ENCODE assay signal across 10 mouse cellular contexts in the genomic region with DNA sequence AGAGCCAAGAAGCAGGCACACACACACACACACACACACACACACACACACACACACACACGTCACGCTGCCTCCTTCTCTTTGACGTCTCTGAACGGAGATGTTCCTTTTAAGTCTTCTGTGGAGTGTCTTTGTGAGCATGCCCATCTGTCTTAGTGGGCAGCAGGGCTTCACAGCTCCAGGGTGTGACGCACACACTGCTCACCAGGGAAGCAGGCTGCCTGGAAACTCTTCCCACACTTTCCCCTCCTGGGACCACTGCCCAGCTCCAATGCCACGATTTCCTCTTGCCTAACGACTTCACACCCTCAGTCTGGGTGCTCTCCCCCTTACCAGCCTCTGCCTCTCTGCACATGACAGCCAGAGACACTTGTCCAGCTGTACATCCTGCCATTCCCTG. TPM values are rescaled to one million over a fixed set of nuclear protein-coding genes. Genes with fewer than 3 reads are reported as not detected.
DNase-seq lines count a peak whose midpoint lies in the region; ATAC-seq and TF ChIP-seq lines count a peak whose summit lies in the region.
"Had no signal": no experiment of that assay in that cellular context is flagged by ENCODE, and none has a peak within 500 bp of the region (broad histone marks: within the 10 kb centered on the region; RNA-seq: fewer than 3 reads in every experiment).

No protein-coding gene starts in this region.

- ATAC-seq in forebrain, embryonic 15.5 days (replicated peaks): peak; percentile 67
- no peak for ATAC-seq in forebrain, embryonic 12.5 days (ENCODE audit: low FRiP score)
- ATAC-seq in kidney, embryonic 16.5 days (ENCODE audit: low FRiP score, low TSS enrichment): no peak
- ATAC-seq: hindbrain, embryonic 16.5 days had no signal

- no peaks in the 10 kb centered on the region for H3K4me1 ChIP-seq in forebrain, embryonic 15.5 days
- H3K4me1 ChIP-seq in forebrain, embryonic 12.5 days: peaks cover 5% of the 10 kb centered on the region; the same call in 1 of the 2 replicates
- H3K4me1 ChIP-seq in kidney, embryonic 16.5 days (ENCODE audit: insufficient read depth, low read length): peaks cover 4% of the 10 kb centered on the region; the same call in 1 of the 2 replicates

- H3K27ac ChIP-seq in forebrain, embryonic 15.5 days (replicated peaks): no peak overlapping the region
- no peak overlapping the region for H3K27ac ChIP-seq in forebrain, embryonic 12.5 days
- H3K27ac ChIP-seq in kidney, embryonic 16.5 days (ENCODE audit: low read length): no peak overlapping the region

- peak; percentile 56 for DNase-seq in brain, embryonic 14.5 days (ENCODE audit: low read depth)
- DNase-seq in layer of hippocampus, adult 8-10 months (ENCODE audit: low spot score in 2 of 2): peak; percentile 69 to 72
- peak; percentile 85 to 90 for DNase-seq in left cerebral cortex, postnatal 36 days (ENCODE audit: low spot score in 2 of 2)
- no peak for DNase-seq in kidney, postnatal 14 days
- DNase-seq in kidney, adult 18-20 months: no peak

- no peak overlapping the region for H3K9ac ChIP-seq in forebrain, embryonic 15.5 days (replicated peaks)
- H3K9ac ChIP-seq in forebrain, embryonic 12.5 days: no peak overlapping the region
- H3K9ac ChIP-seq in kidney, embryonic 16.5 days (replicated peaks; ENCODE audit: low read length): no peak overlapping the region
- H3K9ac ChIP-seq: heart, embryonic 12.5 days had no signal

- no peaks in the 10 kb centered on the region for H3K27me3 ChIP-seq in forebrain, embryonic 15.5 days
- no peaks in the 10 kb centered on the region for H3K27me3 ChIP-seq in forebrain, embryonic 12.5 days
- no peaks in the 10 kb centered on the region for H3K27me3 ChIP-seq in kidney, embryonic 16.5 days (ENCODE audit: insufficient read depth, low read length)
- H3K27me3 ChIP-seq: heart, embryonic 12.5 days had no signal

- peaks cover 13% of the 10 kb centered on the region for H3K36me3 ChIP-seq in forebrain, embryonic 15.5 days
- peaks cover 61% of the 10 kb centered on the region for H3K36me3 ChIP-seq in forebrain, embryonic 12.5 days (replicated peaks)
- peaks cover 10% of the 10 kb centered on the region; the same call in 1 of the 2 replicates for H3K36me3 ChIP-seq in kidney, embryonic 16.5 days (ENCODE audit: insufficient read depth, low read length)

- intact Hi-C loops in left cerebral cortex, postnatal 36 days (cut with DNase I): no loop called here

- no peak overlapping the region for H3K4me2 ChIP-seq in forebrain, embryonic 15.5 days (replicated peaks)
- H3K4me2 ChIP-seq in forebrain, embryonic 12.5 days: no peak overlapping the region
- H3K4me2 ChIP-seq in kidney, embryonic 16.5 days (replicated peaks; ENCODE audit: low read depth, low read length): no peak overlapping the region
- H3K4me2 ChIP-seq: heart, embryonic 12.5 days had no signal

- H3K4me3 ChIP-seq in forebrain, embryonic 15.5 days: no peak overlapping the region
- no peak overlapping the region for H3K4me3 ChIP-seq in forebrain, embryonic 12.5 days (replicated peaks)
- no peak overlapping the region for H3K4me3 ChIP-seq in kidney, embryonic 16.5 days (ENCODE audit: low read length)
- H3K4me3 ChIP-seq: heart, embryonic 12.5 days had no signal

- no peak for TF ChIP-seq POLR2A in brain, embryonic 14.5 days (IDR thresholded peaks at IDR 0.05; ENCODE audit: borderline replicate concordance, extremely low read depth, insufficient read depth, insufficient read length, poor library complexity, severe bottlenecking)

- no peak for TF ChIP-seq CTCF in brain, embryonic 14.5 days (IDR thresholded peaks at IDR 0.05; ENCODE audit: borderline replicate concordance, extremely low read depth, insufficient read depth, insufficient read length)

- H3K9me3 ChIP-seq in forebrain, embryonic 15.5 days: no peaks in the 10 kb centered on the region
- no peaks in the 10 kb centered on the region for H3K9me3 ChIP-seq in forebrain, embryonic 12.5 days
- no peaks in the 10 kb centered on the region for H3K9me3 ChIP-seq in kidney, embryonic 16.5 days (ENCODE audit: low read length)
- H3K9me3 ChIP-seq: heart, embryonic 12.5 days had no signal

- WGBS in forebrain, embryonic 15.5 days: 64% methylated on average over 7 of the region's 7 CpGs
- 74% methylated on average over 7 of the region's 7 CpGs for WGBS in forebrain, embryonic 12.5 days
- 44% methylated on average over 7 of the region's 7 CpGs for WGBS in kidney, embryonic 16.5 days

RNA-seq across cellular contexts. Expression of gene Ubtd2, which starts 52.5 kb away (rescaled TPM):
- polyA plus RNA-seq in forebrain, embryonic 15.5 days (2015; fragmentation: Nextera tagmentation; extraction: Ambion mirVana): 65.0 and 65.5 TPM in 2 replicates
- 68.3 and 72.7 TPM in 2 replicates for polyA plus RNA-seq in forebrain, embryonic 12.5 days (2016; fragmentation: Nextera tagmentation; extraction: Ambion mirVana)
- polyA plus RNA-seq in brain, embryonic 14.5 days (2012; rRNA removed): 60.6 and 70.7 TPM in 2 replicates
- 10 to 100 TPM; 26.3 to 28.8 (median 28.3) TPM for total RNA-seq in layer of hippocampus, adult 8-10 months (2022)
- total RNA-seq in left cerebral cortex, postnatal 36 days (2021): 10 to 100 TPM; 56.9 to 57.4 TPM
- polyA plus RNA-seq in kidney, embryonic 16.5 days (2015; fragmentation: Nextera tagmentation; extraction: Ambion mirVana): 45.1 and 45.6 TPM in 2 replicates

RNA-seq across cellular contexts. Expression of gene Sh3pxd2b, which starts 55.1 kb away (rescaled TPM):
- polyA plus RNA-seq in forebrain, embryonic 15.5 days (2015; fragmentation: Nextera tagmentation; extraction: Ambion mirVana): 17.3 and 18.0 TPM in 2 replicates
- polyA plus RNA-seq in forebrain, embryonic 12.5 days (2016; fragmentation: Nextera tagmentation; extraction: Ambion mirVana): 25.2 and 26.0 TPM in 2 replicates
- 33.3 and 48.4 TPM in 2 replicates for polyA plus RNA-seq in brain, embryonic 14.5 days (2012; rRNA removed)
- 10 to 100 TPM; 12.8 to 13.8 (median 13.2) TPM for total RNA-seq in layer of hippocampus, adult 8-10 months (2022)
- 10 to 100 TPM; 10.8 to 13.3 TPM for total RNA-seq in left cerebral cortex, postnatal 36 days (2021)
- polyA plus RNA-seq in kidney, embryonic 16.5 days (2015; fragmentation: Nextera tagmentation; extraction: Ambion mirVana): 17.7 and 20.8 TPM in 2 replicates

Comparison
In these comparisons a context has a peak if more than half of its experiments do, and no peak if none do; other contexts are left out.
1. DNase-seq: peak in brain, embryonic 14.5 days (single experiment), layer of hippocampus, adult 8-10 months (2 of 2) and left cerebral cortex, postnatal 36 days (2 of 2); none in kidney, postnatal 14 days (single experiment) and kidney, adult 18-20 months (single experiment).